ENCODE assay signal across 19 mouse cellular contexts in genomic region chr13:64320334-64320733, GRCm38 (mm10). TPM values are rescaled to one million over a fixed set of nuclear protein-coding genes. Genes with fewer than 3 reads are reported as not detected.
DNase-seq lines count a peak whose midpoint lies in the region; ATAC-seq and TF ChIP-seq lines count a peak whose summit lies in the region.
"Had no signal": no experiment of that assay in that cellular context is flagged by ENCODE, and none has a peak within 500 bp of the region (broad histone marks: within the 10 kb centered on the region; RNA-seq: fewer than 3 reads in every experiment).

No protein-coding gene starts in this region.

- H3K9ac ChIP-seq in heart, embryonic 11.5 days (ENCODE audit: low read depth, low read length) = no peak overlapping the region
- H3K9ac ChIP-seq: forebrain, embryonic 13.5 days; forebrain, postnatal 0 days; hindbrain, embryonic 15.5 days had no signal

- ATAC-seq in heart, embryonic 11.5 days (replicated peaks; ENCODE audit: insufficient number of reproducible peaks, low FRiP score, low TSS enrichment) = no peak
- ATAC-seq: forebrain, embryonic 13.5 days; forebrain, postnatal 0 days; Patski had no signal

- DNase-seq in heart, adult 11 months = peak; percentile 94
- DNase-seq in kidney, adult 2 months = peak; percentile 50
- DNase-seq in kidney, adult 8-10 months = no peak
- DNase-seq in lung, postnatal 25 days (ENCODE audit: low spot score) = peak; percentile 10
- no peak for DNase-seq in lung, postnatal 14 days
- peak; percentile 35 for DNase-seq in yolk sac, embryonic 10.5 days (ENCODE audit: low spot score)
- no peak for DNase-seq in right cerebral cortex, postnatal 4 days
- DNase-seq: adrenal gland, adult 2 months; adrenal gland, postnatal 25 days; cerebellum, adult 2 months; cerebellum, postnatal 10 days; forebrain, postnatal 0 days; gastrocnemius, postnatal 36 days; heart, postnatal 14 days had no signal

- no peak overlapping the region for H3K4me3 ChIP-seq in heart, embryonic 11.5 days (ENCODE audit: low read depth, low read length)
- no peak overlapping the region for H3K4me3 ChIP-seq in kidney, adult 2 months (ENCODE audit: insufficient read depth, low read depth, low read length)
- H3K4me3 ChIP-seq: embryonic facial prominence, embryonic 10.5 days; forebrain, embryonic 13.5 days; hindbrain, embryonic 15.5 days had no signal

- H3K9me3 ChIP-seq in heart, embryonic 11.5 days (replicated peaks; ENCODE audit: control insufficient read depth, low read length) = no peaks in the 10 kb centered on the region
- H3K9me3 ChIP-seq: embryonic facial prominence, embryonic 10.5 days; forebrain, embryonic 13.5 days; hindbrain, embryonic 15.5 days had no signal

- H3K4me1 ChIP-seq in heart, embryonic 11.5 days (ENCODE audit: control insufficient read depth, insufficient read depth, low read length) = no peaks in the 10 kb centered on the region
- peaks cover 2% of the 10 kb centered on the region; the same call in 1 of the 2 replicates for H3K4me1 ChIP-seq in kidney, adult 2 months (ENCODE audit: control insufficient read depth, insufficient read depth, low read length)
- H3K4me1 ChIP-seq: embryonic facial prominence, embryonic 10.5 days; forebrain, embryonic 13.5 days; hindbrain, embryonic 15.5 days had no signal

- H3K4me2 ChIP-seq in heart, embryonic 11.5 days = no peak overlapping the region
- H3K4me2 ChIP-seq: forebrain, embryonic 13.5 days; hindbrain, embryonic 15.5 days had no signal

- no peak overlapping the region for H3K27ac ChIP-seq in heart, embryonic 11.5 days (ENCODE audit: low read depth, low read length)
- H3K27ac ChIP-seq in kidney, adult 2 months (ENCODE audit: insufficient read depth, low read depth, low read length) = peak overlapping the region; percentile 67; the same call in 1 of the 2 replicates
- H3K27ac ChIP-seq: embryonic facial prominence, embryonic 10.5 days; forebrain, embryonic 13.5 days; hindbrain, embryonic 15.5 days had no signal

- WGBS in heart, embryonic 11.5 days (ENCODE audit: insufficient replicate concordance) = 56% methylated on average over 8 of the region's 8 CpGs
- WGBS in kidney, adult 2 months = 71% methylated on average over 8 of the region's 8 CpGs

- no peaks in the 10 kb centered on the region for H3K27me3 ChIP-seq in heart, embryonic 11.5 days (ENCODE audit: control insufficient read depth, insufficient read depth, low read length)
- no peaks in the 10 kb centered on the region for H3K27me3 ChIP-seq in kidney, adult 2 months (replicated peaks; ENCODE audit: control insufficient read depth, insufficient read depth, low read length)
- H3K27me3 ChIP-seq: forebrain, embryonic 13.5 days; hindbrain, embryonic 15.5 days; Patski had no signal

- TF ChIP-seq POLR2A in kidney, adult 2 months (IDR thresholded peaks at IDR 0.05; ENCODE audit: low read depth, low read length) = no peak

- TF ChIP-seq CTCF in kidney, adult 2 months (conservative IDR thresholded peaks at IDR 0.05; ENCODE audit: insufficient read depth, insufficient read length, low read depth, low read length) = no peak

- no peaks in the 10 kb centered on the region for H3K36me3 ChIP-seq in heart, embryonic 11.5 days (ENCODE audit: control insufficient read depth, insufficient read depth, low read length)
- no peaks in the 10 kb centered on the region for H3K36me3 ChIP-seq in kidney, adult 2 months (ENCODE audit: control insufficient read depth, insufficient read depth, low read length)
- H3K36me3 ChIP-seq: embryonic facial prominence, embryonic 10.5 days; hindbrain, embryonic 15.5 days had no signal

RNA-seq across cellular contexts. Expression of gene Aaed1, which starts 7.8 kb away (rescaled TPM):
- polyA plus RNA-seq in heart, embryonic 11.5 days (2014; fragmentation: Nextera tagmentation; extraction: Ambion mirVana) = 68.4 and 71.4 TPM in 2 replicates
- polyA plus RNA-seq in kidney, adult 2 months (2012; rRNA removed) = 22.6 and 25.5 TPM in 2 replicates

RNA-seq across cellular contexts. Expression of gene Cdc14b, which starts 45.2 kb away (rescaled TPM):
- polyA plus RNA-seq in heart, embryonic 11.5 days (2014; fragmentation: Nextera tagmentation; extraction: Ambion mirVana) = 21.6 and 29.5 TPM in 2 replicates
- 7.5 and 7.7 TPM in 2 replicates for polyA plus RNA-seq in kidney, adult 2 months (2012; rRNA removed)

RNA-seq across cellular contexts. Expression of gene Ctsl, which starts 50.4 kb away (rescaled TPM):
- polyA plus RNA-seq in heart, embryonic 11.5 days (2014; fragmentation: Nextera tagmentation; extraction: Ambion mirVana) = 296 and 339 TPM in 2 replicates
- 344 and 370 TPM in 2 replicates for polyA plus RNA-seq in kidney, adult 2 months (2012; rRNA removed)

Comparison
In these comparisons a context has a peak if more than half of its experiments do, and no peak if none do; other contexts are left out.
1. DNase-seq: peak in heart, adult 11 months (single experiment), kidney, adult 2 months (single experiment), lung, postnatal 25 days (single experiment) and yolk sac, embryonic 10.5 days (single experiment); none in kidney, adult 8-10 months (0 of 2), lung, postnatal 14 days (single experiment) and right cerebral cortex, postnatal 4 days (single experiment).